Mouse (Mus musculus) G1E (cell line): ENCODE results near the gene Tspo.

Experiments
- CTCF ChIP-seq: IDR thresholded peaks from 2 replicates; pipeline ENCODE4 v1.5.1; 2012; ENCODE audit warnings: low read depth, low read length, inconsistent platforms, mixed read lengths
- GATA1 ChIP-seq: IDR thresholded peaks from 2 replicates; pipeline ENCODE4 v1.6.1; 2012; ENCODE audit warnings: borderline replicate concordance, low read length, inconsistent platforms, mixed read lengths
- TAL1 ChIP-seq: conservative IDR thresholded peaks from 2 replicates; pipeline ENCODE4 v1.6.1; 2012; ENCODE audit warnings: low read depth, low read length, inconsistent platforms, mixed read lengths

DNA sequence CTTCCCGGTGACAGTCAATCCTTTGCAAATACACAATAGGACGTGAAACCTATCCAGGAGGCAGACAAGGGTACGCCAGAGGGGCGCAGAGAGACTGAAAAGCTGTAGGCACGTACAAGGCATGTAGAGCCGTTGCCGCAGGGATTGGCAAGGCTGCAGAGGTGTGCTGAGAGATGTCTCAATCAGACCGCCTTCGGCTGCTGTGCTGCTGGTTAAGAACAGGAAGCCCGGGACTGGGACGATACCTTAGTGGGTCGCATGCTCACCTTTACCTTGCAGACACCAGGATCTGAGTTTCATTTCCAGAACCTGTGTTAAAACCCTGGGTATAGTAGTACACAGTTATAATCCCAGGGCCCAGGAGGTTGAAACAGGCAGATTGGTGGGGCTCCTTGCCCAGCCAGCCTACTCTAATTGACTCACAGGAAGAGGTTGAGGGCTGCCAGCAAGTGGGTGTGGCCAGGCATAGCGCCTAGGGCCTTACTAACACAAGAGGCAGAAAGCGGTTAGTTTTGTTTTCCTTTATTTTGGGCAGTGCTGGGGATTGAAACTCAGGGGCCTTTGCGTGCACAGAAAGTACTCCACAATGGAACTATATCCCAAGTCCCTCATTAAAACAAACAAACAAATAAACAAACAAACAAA lies 644 bp upstream of the Tspo start:
- TF ChIP-seq GATA1 (no peak), CTCF (no peak), TAL1 (no peak)
